ENCODE assay signal across 8 mouse cellular contexts in genomic region chr8:84236998-84237473, GRCm38 (mm10). TPM values are rescaled to one million over a fixed set of nuclear protein-coding genes. Genes with fewer than 3 reads are reported as not detected.
DNase-seq lines count a peak whose midpoint lies in the region; ATAC-seq and TF ChIP-seq lines count a peak whose summit lies in the region.

TSS of gene Zswim4 (minus strand) at chr8:84237055.

- H3K9me3 ChIP-seq in erythroblast, embryonic 14.5 days (ENCODE audit: control insufficient read depth, low read length) = no peaks in the 10 kb centered on the region
- H3K9me3 ChIP-seq in heart, embryonic 11.5 days (replicated peaks; ENCODE audit: control insufficient read depth, low read length) = no peaks in the 10 kb centered on the region
- no peaks in the 10 kb centered on the region for H3K9me3 ChIP-seq in kidney, embryonic 16.5 days (ENCODE audit: low read length)

- under 1% methylated on average over 35 of the region's 35 CpGs for WGBS in heart, embryonic 11.5 days (ENCODE audit: insufficient replicate concordance)
- under 1% methylated on average over 33 of the region's 35 CpGs for WGBS in kidney, embryonic 16.5 days
- under 1% methylated on average over 35 of the region's 35 CpGs for WGBS in liver, adult 2 months

- H3K36me3 ChIP-seq in C2C12 (ENCODE audit: control insufficient read depth, insufficient read depth) (no peaks in the 10 kb centered on the region), myocyte (ENCODE audit: control insufficient read depth, insufficient read depth) (peaks cover 6% of the 10 kb centered on the region)
- H3K36me3 ChIP-seq in erythroblast, embryonic 14.5 days (ENCODE audit: control insufficient read depth) = no peaks in the 10 kb centered on the region; the same call in 1 of the 2 replicates
- peaks cover 6% of the 10 kb centered on the region; the same call in 1 of the 2 replicates for H3K36me3 ChIP-seq in heart, embryonic 11.5 days (ENCODE audit: control insufficient read depth, insufficient read depth, low read length)
- H3K36me3 ChIP-seq in kidney, embryonic 16.5 days (ENCODE audit: insufficient read depth, low read length) = no peaks in the 10 kb centered on the region; the same call in none of the 2 replicates
- H3K36me3 ChIP-seq in liver, adult 2 months (ENCODE audit: control insufficient read depth, insufficient read depth, low read length) = no peaks in the 10 kb centered on the region
- no peaks in the 10 kb centered on the region for H3K36me3 ChIP-seq in splenic B cell, adult 2 months (ENCODE audit: control insufficient read depth, insufficient read depth, low read length, poor library complexity, severe bottlenecking)

- peak within 1 kb of the TSS; percentile 91 for H3ac ChIP-seq in C2C12 (ENCODE audit: control insufficient read depth, insufficient read length, low read depth)
- H3ac ChIP-seq in myocyte (ENCODE audit: control insufficient read depth, insufficient read length) = peak within 1 kb of the TSS; percentile 17

- H3K27me3 ChIP-seq in C2C12 (ENCODE audit: control insufficient read depth, insufficient read depth, insufficient read length) (no peaks in the 10 kb centered on the region), myocyte (ENCODE audit: control insufficient read depth, insufficient read depth, insufficient read length) (no peaks in the 10 kb centered on the region)
- no peaks in the 10 kb centered on the region for H3K27me3 ChIP-seq in erythroblast, embryonic 14.5 days (ENCODE audit: control insufficient read depth)
- no peaks in the 10 kb centered on the region for H3K27me3 ChIP-seq in heart, embryonic 11.5 days (ENCODE audit: control insufficient read depth, insufficient read depth, low read length)
- no peaks in the 10 kb centered on the region for H3K27me3 ChIP-seq in kidney, embryonic 16.5 days (ENCODE audit: insufficient read depth, low read length)
- no peaks in the 10 kb centered on the region for H3K27me3 ChIP-seq in liver, adult 2 months (ENCODE audit: control insufficient read depth, insufficient read depth, low read length)
- no peaks in the 10 kb centered on the region for H3K27me3 ChIP-seq in splenic B cell, adult 2 months (ENCODE audit: control insufficient read depth, insufficient read depth, low read length, poor library complexity, severe bottlenecking)

- DNase-seq in brain, embryonic 14.5 days (ENCODE audit: low read depth) = peak; percentile 100
- peak; percentile 98 for DNase-seq in liver, adult 2 months (ENCODE audit: extremely low read depth, low read depth, low spot score)
- DNase-seq in splenic B cell, adult 2 months (ENCODE audit: low read depth, low spot score) = peak; percentile 99

- TF ChIP-seq CTCF in C2C12 (IDR thresholded peaks at IDR 0.05; ENCODE audit: control insufficient read depth, insufficient read depth, insufficient read length) = no peak
- no peak for TF ChIP-seq CTCF in brain, embryonic 14.5 days (IDR thresholded peaks at IDR 0.05; ENCODE audit: borderline replicate concordance, extremely low read depth, insufficient read depth, insufficient read length)
- no peak for TF ChIP-seq CTCF in liver, adult 2 months (IDR thresholded peaks at IDR 0.05; ENCODE audit: low read depth, low read length)

- peaks cover 27% of the 10 kb centered on the region for H3K4me1 ChIP-seq in erythroblast, embryonic 14.5 days (ENCODE audit: control insufficient read depth)
- peaks cover 10% of the 10 kb centered on the region for H3K4me1 ChIP-seq in heart, embryonic 11.5 days (ENCODE audit: control insufficient read depth, insufficient read depth, low read length)
- H3K4me1 ChIP-seq in kidney, embryonic 16.5 days (ENCODE audit: insufficient read depth, low read length) = peaks cover 16% of the 10 kb centered on the region
- H3K4me1 ChIP-seq in liver, adult 2 months (ENCODE audit: control insufficient read depth, insufficient read depth, low read length) = peaks cover 10% of the 10 kb centered on the region

- H3K79me2 ChIP-seq in C2C12 (ENCODE audit: control insufficient read depth, insufficient read depth) (peaks cover 21% of the 10 kb centered on the region), myocyte (ENCODE audit: control insufficient read depth, insufficient read depth) (peaks cover 13% of the 10 kb centered on the region)
- no peaks in the 10 kb centered on the region; the same call in 1 of the 2 replicates for H3K79me2 ChIP-seq in liver, adult 2 months (ENCODE audit: control insufficient read depth, insufficient read depth, low read length)

- peak within 1 kb of the TSS; percentile 88 for H3K4me2 ChIP-seq in heart, embryonic 11.5 days
- peak within 1 kb of the TSS; percentile 85 for H3K4me2 ChIP-seq in kidney, embryonic 16.5 days (replicated peaks; ENCODE audit: low read depth, low read length)
- H3K4me2 ChIP-seq in myocyte (ENCODE audit: low read depth) = peak within 1 kb of the TSS; percentile 100

- H3K9ac ChIP-seq in heart, embryonic 11.5 days (ENCODE audit: low read depth, low read length) = peak within 1 kb of the TSS; percentile 91
- H3K9ac ChIP-seq in kidney, embryonic 16.5 days (replicated peaks; ENCODE audit: low read length) = peak within 1 kb of the TSS; percentile 95
- peak within 1 kb of the TSS; percentile 83 for H3K9ac ChIP-seq in liver, adult 2 months (ENCODE audit: low read depth, low read length)

- no peaks in the 10 kb centered on the region for H3K79me3 ChIP-seq in C2C12 (ENCODE audit: low read depth)

- TF ChIP-seq POLR2A in brain, embryonic 14.5 days (IDR thresholded peaks at IDR 0.05; ENCODE audit: borderline replicate concordance, extremely low read depth, insufficient read depth, insufficient read length, poor library complexity, severe bottlenecking) = peak; percentile 79; the same call in 1 of the 2 replicates
- peak; percentile 66; the same call in 1 of the 2 replicates for TF ChIP-seq POLR2A in liver, adult 2 months (IDR thresholded peaks at IDR 0.05; ENCODE audit: extremely low read depth, insufficient read depth, low read length)
- peak; percentile 50 for TF ChIP-seq POLR2A in myocyte (IDR thresholded peaks at IDR 0.05; ENCODE audit: insufficient read length, low read depth)

- H3K4me3 ChIP-seq in C2C12 (ENCODE audit: insufficient read depth, poor library complexity, severe bottlenecking) (peak within 1 kb of the TSS; percentile 59), myocyte (peak within 1 kb of the TSS; percentile 79)
- peak within 1 kb of the TSS; percentile 80 for H3K4me3 ChIP-seq in erythroblast, embryonic 14.5 days (replicated peaks)
- H3K4me3 ChIP-seq in heart, embryonic 11.5 days (ENCODE audit: low read depth, low read length) = peak within 1 kb of the TSS; percentile 89
- H3K4me3 ChIP-seq in kidney, embryonic 16.5 days (ENCODE audit: low read length) = peak within 1 kb of the TSS; percentile 87
- peak within 1 kb of the TSS; percentile 80 for H3K4me3 ChIP-seq in liver, adult 2 months (ENCODE audit: insufficient read depth, low read depth, low read length)

- H3K27ac ChIP-seq in heart, embryonic 11.5 days (ENCODE audit: low read depth, low read length) = peak within 1 kb of the TSS; percentile 65
- H3K27ac ChIP-seq in kidney, embryonic 16.5 days (ENCODE audit: low read length) = peak within 1 kb of the TSS; percentile 87
- peak within 1 kb of the TSS; percentile 85 for H3K27ac ChIP-seq in liver, adult 2 months (replicated peaks; ENCODE audit: insufficient read depth, low read depth, low read length)

- peak; percentile 97 for ATAC-seq in heart, embryonic 11.5 days (replicated peaks; ENCODE audit: insufficient number of reproducible peaks, low FRiP score, low TSS enrichment)
- peak; percentile 98 for ATAC-seq in kidney, embryonic 16.5 days (ENCODE audit: low FRiP score, low TSS enrichment)

TF ChIP-seq in C2C12, 6 proteins besides CTCF, POLR2A, EP300 and RAD21:
- no peak for TF ChIP-seq MYOG (IDR thresholded peaks at IDR 0.05; ENCODE audit: control insufficient read depth, extremely low read depth, insufficient read length)
- TF ChIP-seq FOSL1 (IDR thresholded peaks at IDR 0.05; ENCODE audit: insufficient read depth, low read length, poor library complexity, severe bottlenecking) = no peak
- no peak for TF ChIP-seq MYOD1 (IDR thresholded peaks at IDR 0.05; ENCODE audit: control insufficient read depth, insufficient read length, low read depth)
- no peak for TF ChIP-seq MAX (IDR thresholded peaks at IDR 0.05)
- TF ChIP-seq USF1 (IDR thresholded peaks at IDR 0.05; ENCODE audit: low read depth) = peak; percentile 84
- TF ChIP-seq CEBPB (IDR thresholded peaks at IDR 0.05; ENCODE audit: low read depth) = no peak

TF ChIP-seq in myocyte, 11 proteins besides CTCF, POLR2A, EP300 and RAD21:
- TF ChIP-seq POLR2AphosphoS2 (IDR thresholded peaks at IDR 0.05; ENCODE audit: insufficient read length, low read depth) (no peak), TCF12 (IDR thresholded peaks at IDR 0.05; ENCODE audit: insufficient read depth, poor library complexity, severe bottlenecking) (no peak), CEBPB (IDR thresholded peaks at IDR 0.05; ENCODE audit: insufficient read depth, poor library complexity, severe bottlenecking) (no peak), MYOD1 (IDR thresholded peaks at IDR 0.05; ENCODE audit: control insufficient read depth in 1 of 3, insufficient read length in 2 of 3, low read depth in 2 of 3) (no peak), USF1 (IDR thresholded peaks at IDR 0.05; ENCODE audit: low read depth) (peak; percentile 82), TCF3 (IDR thresholded peaks at IDR 0.05; ENCODE audit: insufficient read length, low read depth) (no peak), SRF (IDR thresholded peaks at IDR 0.05; ENCODE audit: control insufficient read depth, insufficient read length, low read depth) (peak; percentile 92), E2F4 (IDR thresholded peaks at IDR 0.05; ENCODE audit: insufficient read depth) (no peak), MAX (IDR thresholded peaks at IDR 0.05; ENCODE audit: low read depth) (no peak), REST (IDR thresholded peaks at IDR 0.05; ENCODE audit: insufficient read depth, insufficient read length) (no peak), MYOG (IDR thresholded peaks at IDR 0.05; ENCODE audit: control insufficient read depth in 1 of 3, insufficient read depth in 1 of 3, insufficient read length in 2 of 3, low read depth in 2 of 3) (no peak)

RNA-seq across cellular contexts. Expression of gene Zswim4, which starts in this region (rescaled TPM):
- 10.1 TPM for polyA plus RNA-seq in C2C12 (2012; fragmentation: generic; extraction: Trizol)
- 63.1 and 67.1 TPM in 2 replicates for polyA plus RNA-seq in brain, embryonic 14.5 days (2012; rRNA removed)
- 0.44 and 0.65 TPM in 2 replicates for polyA plus RNA-seq in erythroblast, embryonic 14.5 days (2012)
- polyA plus RNA-seq in heart, embryonic 11.5 days (2014; fragmentation: Nextera tagmentation; extraction: Ambion mirVana) = 6.3 and 7.8 TPM in 2 replicates
- polyA plus RNA-seq in kidney, embryonic 16.5 days (2015; fragmentation: Nextera tagmentation; extraction: Ambion mirVana) = 18.3 and 18.5 TPM in 2 replicates
- total RNA-seq in liver, adult 2 months (2014; rRNA removed) = 2.8 and 3.7 TPM in 2 replicates
- 6.9 and 8.4 TPM in 2 replicates for polyA plus RNA-seq in liver, adult 2 months (2012; rRNA removed)
- 12.7 TPM for polyA plus RNA-seq in myocyte (2012; fragmentation: generic; extraction: Trizol)

Comparison
In these comparisons a context has a peak if more than half of its experiments do, and no peak if none do; other contexts are left out.
1. Peak in every context shown above with its lines: DNase-seq, ATAC-seq, H3K4me3 ChIP-seq and H3K27ac ChIP-seq.